In genomic region chr7:143086366-143086765, GRCm38 (mm10) we compare ENCODE assay signal across 9 mouse cellular contexts. TPM values are rescaled to one million over a fixed set of nuclear protein-coding genes. Genes with fewer than 3 reads are reported as not detected.
DNase-seq lines count a peak whose midpoint lies in the region; ATAC-seq and TF ChIP-seq lines count a peak whose summit lies in the region.
"Had no signal": no experiment of that assay in that cellular context is flagged by ENCODE, and none has a peak within 500 bp of the region (broad histone marks: within the 10 kb centered on the region; RNA-seq: fewer than 3 reads in every experiment).

No protein-coding gene starts in this region.

- peaks cover 41% of the 10 kb centered on the region for H3K27me3 ChIP-seq in liver, embryonic 12.5 days (replicated peaks)
- H3K27me3 ChIP-seq in hindbrain, embryonic 16.5 days (replicated peaks; ENCODE audit: control insufficient read depth, insufficient read depth, low read length), result no peaks in the 10 kb centered on the region
- H3K27me3 ChIP-seq in limb, embryonic 15.5 days, result no peaks in the 10 kb centered on the region
- no peaks in the 10 kb centered on the region for H3K27me3 ChIP-seq in neural tube, embryonic 14.5 days (ENCODE audit: control insufficient read depth, insufficient read depth, low read length)
- H3K27me3 ChIP-seq in thymus, adult 2 months (ENCODE audit: control insufficient read depth, insufficient read depth, low read length), result no peaks in the 10 kb centered on the region

- no peak for ATAC-seq in liver, embryonic 12.5 days
- 0 out of 2 replicates have a peak, but pooled peaks have one; percentile 30 for ATAC-seq in hindbrain, embryonic 16.5 days
- ATAC-seq in limb, embryonic 15.5 days (ENCODE audit: insufficient number of reproducible peaks, low FRiP score, low TSS enrichment, low read depth), result no peak
- ATAC-seq in neural tube, embryonic 14.5 days (ENCODE audit: low read depth), result no peak

- no peak overlapping the region for H3K4me2 ChIP-seq in liver, embryonic 12.5 days
- H3K4me2 ChIP-seq in hindbrain, embryonic 16.5 days (ENCODE audit: low read length), result no peak overlapping the region
- H3K4me2 ChIP-seq in limb, embryonic 15.5 days, result peak overlapping the region; percentile 54
- H3K4me2 ChIP-seq in neural tube, embryonic 14.5 days (ENCODE audit: low read depth, low read length), result 0 out of 2 replicates have a peak overlapping the region, but pooled peaks have one; percentile 6

- H3K9ac ChIP-seq in liver, embryonic 12.5 days, result no peak overlapping the region
- peak overlapping the region; percentile 11; the same call in 1 of the 2 replicates for H3K9ac ChIP-seq in hindbrain, embryonic 16.5 days (ENCODE audit: low read depth, low read length)
- H3K9ac ChIP-seq in limb, embryonic 15.5 days, result peak overlapping the region; percentile 42
- H3K9ac ChIP-seq in neural tube, embryonic 14.5 days (replicated peaks; ENCODE audit: low read depth, low read length), result no peak overlapping the region

- no peak for TF ChIP-seq POLR2A in bone marrow macrophage, adult 2 months (IDR thresholded peaks at IDR 0.05; ENCODE audit: borderline replicate concordance, low read depth, low read length)
- TF ChIP-seq POLR2A in thymus, adult 2 months (IDR thresholded peaks at IDR 0.05; ENCODE audit: control insufficient read depth, extremely low read depth, insufficient read depth, low read length, poor library complexity), result no peak

- no peaks in the 10 kb centered on the region for H3K9me3 ChIP-seq in liver, embryonic 12.5 days (replicated peaks)
- H3K9me3 ChIP-seq in hindbrain, embryonic 16.5 days (ENCODE audit: control insufficient read depth, low read length), result no peaks in the 10 kb centered on the region
- H3K9me3 ChIP-seq in limb, embryonic 15.5 days, result no peaks in the 10 kb centered on the region
- no peaks in the 10 kb centered on the region for H3K9me3 ChIP-seq in neural tube, embryonic 14.5 days (ENCODE audit: control insufficient read depth, low read length)

- WGBS in liver, embryonic 12.5 days (ENCODE audit: insufficient replicate concordance), result 40% methylated on average over 2 of the region's 2 CpGs
- 50% methylated on average over 2 of the region's 2 CpGs for WGBS in hindbrain, embryonic 16.5 days
- 31% methylated on average over 2 of the region's 2 CpGs for WGBS in limb, embryonic 15.5 days
- WGBS in neural tube, embryonic 14.5 days, result 52% methylated on average over 2 of the region's 2 CpGs
- WGBS in thymus, adult 2 months, result 53% methylated on average over 2 of the region's 2 CpGs

- TF ChIP-seq CTCF in bone marrow macrophage, adult 2 months (IDR thresholded peaks at IDR 0.05; ENCODE audit: low read depth, low read length), result peak; percentile 40
- no peak for TF ChIP-seq CTCF in thymus, adult 2 months (IDR thresholded peaks at IDR 0.05; ENCODE audit: borderline replicate concordance, control insufficient read depth, extremely low read depth, insufficient read depth, low read length, poor library complexity)

- no peak overlapping the region for H3K4me3 ChIP-seq in liver, embryonic 12.5 days
- H3K4me3 ChIP-seq in bone marrow macrophage, adult 2 months (ENCODE audit: insufficient read depth, low read length), result no peak overlapping the region
- no peak overlapping the region for H3K4me3 ChIP-seq in hindbrain, embryonic 16.5 days (ENCODE audit: low read length)
- H3K4me3 ChIP-seq in limb, embryonic 15.5 days, result peak overlapping the region; percentile 36
- H3K4me3 ChIP-seq in neural tube, embryonic 14.5 days (ENCODE audit: low read depth, low read length), result no peak overlapping the region
- no peak overlapping the region for H3K4me3 ChIP-seq in thymus, adult 2 months (ENCODE audit: control insufficient read depth, insufficient read depth, low read length)
- H3K4me3 ChIP-seq: myocyte had no signal

- no peaks in the 10 kb centered on the region for H3K36me3 ChIP-seq in liver, embryonic 12.5 days
- no peaks in the 10 kb centered on the region for H3K36me3 ChIP-seq in hindbrain, embryonic 16.5 days (ENCODE audit: control insufficient read depth, insufficient read depth, low read length)
- peaks cover 23% of the 10 kb centered on the region for H3K36me3 ChIP-seq in limb, embryonic 15.5 days
- no peaks in the 10 kb centered on the region for H3K36me3 ChIP-seq in neural tube, embryonic 14.5 days (ENCODE audit: control insufficient read depth, insufficient read depth, low read length)
- H3K36me3 ChIP-seq in thymus, adult 2 months (ENCODE audit: control insufficient read depth, insufficient read depth, low read length), result no peaks in the 10 kb centered on the region

- H3K4me1 ChIP-seq in liver, embryonic 12.5 days, result peaks cover 8% of the 10 kb centered on the region
- no peaks in the 10 kb centered on the region for H3K4me1 ChIP-seq in bone marrow macrophage, adult 2 months (ENCODE audit: control insufficient read depth, insufficient read depth, low read length)
- H3K4me1 ChIP-seq in hindbrain, embryonic 16.5 days (ENCODE audit: control insufficient read depth, insufficient read depth, low read depth, low read length), result no peaks in the 10 kb centered on the region
- H3K4me1 ChIP-seq in limb, embryonic 15.5 days, result peaks cover 31% of the 10 kb centered on the region
- H3K4me1 ChIP-seq in neural tube, embryonic 14.5 days (ENCODE audit: control insufficient read depth, insufficient read depth, low read length), result 0 out of 2 replicates have a peak, but pooled peaks cover 2% of the 10 kb centered on the region
- no peaks in the 10 kb centered on the region for H3K4me1 ChIP-seq in thymus, adult 2 months (replicated peaks; ENCODE audit: control insufficient read depth, insufficient read depth, low read length)

- H3K27ac ChIP-seq in liver, embryonic 12.5 days, result no peak overlapping the region; the same call in 1 of the 2 replicates
- H3K27ac ChIP-seq in bone marrow macrophage, adult 2 months (ENCODE audit: insufficient read depth, low read depth, low read length), result no peak overlapping the region
- no peak overlapping the region for H3K27ac ChIP-seq in hindbrain, embryonic 16.5 days (ENCODE audit: low read depth, low read length)
- H3K27ac ChIP-seq in limb, embryonic 15.5 days, result peak overlapping the region; percentile 95
- no peak overlapping the region for H3K27ac ChIP-seq in neural tube, embryonic 14.5 days (ENCODE audit: low read depth, low read length)
- no peak overlapping the region for H3K27ac ChIP-seq in thymus, adult 2 months (ENCODE audit: control insufficient read depth, insufficient read depth, low read length)

- peak; percentile 70 for DNase-seq in liver
- DNase-seq in gastrocnemius, adult 8-10 months (ENCODE audit: low spot score in 2 of 2), result peak; percentile 42 to 52
- peak; percentile 74 for DNase-seq in thymus, adult 2 months

RNA-seq across cellular contexts. Expression of gene Trpm5, which starts 8.1 kb away (rescaled TPM):
- polyA plus RNA-seq in liver, embryonic 12.5 days (2016; fragmentation: Nextera tagmentation; extraction: Ambion mirVana), result 1.3 and 1.6 TPM in 2 replicates
- not detected in 2 replicates for polyA plus RNA-seq in bone marrow macrophage, adult 2 months (2012; ENCODE audit: insufficient read depth, insufficient read length, missing spikeins)
- not detected for total RNA-seq in gastrocnemius, adult 8-10 months (2022)
- 2.1 and 3.2 TPM in 2 replicates for polyA plus RNA-seq in hindbrain, embryonic 16.5 days (2015; fragmentation: Nextera tagmentation; extraction: Ambion mirVana)
- polyA plus RNA-seq in limb, embryonic 15.5 days (2015; fragmentation: Nextera tagmentation; extraction: Ambion mirVana), result 22.1 and 22.8 TPM in 2 replicates
- 1.6 and 2.1 TPM in 2 replicates for polyA plus RNA-seq in neural tube, embryonic 14.5 days (2014; fragmentation: Nextera tagmentation; extraction: Ambion mirVana)
- 2.9 and 4.5 TPM in 2 replicates for polyA plus RNA-seq in thymus, adult 2 months (2012; rRNA removed)

RNA-seq across cellular contexts. Expression of gene Tssc4, which starts 17.3 kb away (rescaled TPM):
- polyA plus RNA-seq in liver, embryonic 12.5 days (2016; fragmentation: Nextera tagmentation; extraction: Ambion mirVana), result 50.2 and 50.5 TPM in 2 replicates
- 17.5 and 23.0 TPM in 2 replicates for polyA plus RNA-seq in bone marrow macrophage, adult 2 months (2012; ENCODE audit: insufficient read depth, insufficient read length, missing spikeins)
- total RNA-seq in gastrocnemius, adult 8-10 months (2022), result 1 to 10 TPM; 7.1 to 8.3 (median 7.6) TPM
- 97.4 and 98.7 TPM in 2 replicates for polyA plus RNA-seq in hindbrain, embryonic 16.5 days (2015; fragmentation: Nextera tagmentation; extraction: Ambion mirVana)
- 97.1 and 98.8 TPM in 2 replicates for polyA plus RNA-seq in limb, embryonic 15.5 days (2015; fragmentation: Nextera tagmentation; extraction: Ambion mirVana)
- 51.5 and 71.8 TPM in 2 replicates for polyA plus RNA-seq in neural tube, embryonic 14.5 days (2014; fragmentation: Nextera tagmentation; extraction: Ambion mirVana)
- polyA plus RNA-seq in thymus, adult 2 months (2012; rRNA removed), result 155 and 157 TPM in 2 replicates

RNA-seq across cellular contexts. Expression of gene Kcnq1, which starts 19.8 kb away (rescaled TPM):
- 0.21 and 0.61 TPM in 2 replicates for polyA plus RNA-seq in liver, embryonic 12.5 days (2016; fragmentation: Nextera tagmentation; extraction: Ambion mirVana)
- polyA plus RNA-seq in bone marrow macrophage, adult 2 months (2012; ENCODE audit: insufficient read depth, insufficient read length, missing spikeins), result not detected in 2 replicates
- under 1 TPM; 0.20 to 0.48 (median 0.34) TPM for total RNA-seq in gastrocnemius, adult 8-10 months (2022)
- 1.3 and 2.2 TPM in 2 replicates for polyA plus RNA-seq in hindbrain, embryonic 16.5 days (2015; fragmentation: Nextera tagmentation; extraction: Ambion mirVana)
- 1.1 and 2.1 TPM in 2 replicates for polyA plus RNA-seq in limb, embryonic 15.5 days (2015; fragmentation: Nextera tagmentation; extraction: Ambion mirVana)
- polyA plus RNA-seq in neural tube, embryonic 14.5 days (2014; fragmentation: Nextera tagmentation; extraction: Ambion mirVana), result 1.8 and 2.4 TPM in 2 replicates
- 2.3 and 4.6 TPM in 2 replicates for polyA plus RNA-seq in thymus, adult 2 months (2012; rRNA removed)

RNA-seq across cellular contexts. Expression of gene Cd81, which starts 33.8 kb away (rescaled TPM):
- 154 TPM in 2 replicates for polyA plus RNA-seq in liver, embryonic 12.5 days (2016; fragmentation: Nextera tagmentation; extraction: Ambion mirVana)
- 314 and 321 TPM in 2 replicates for polyA plus RNA-seq in bone marrow macrophage, adult 2 months (2012; ENCODE audit: insufficient read depth, insufficient read length, missing spikeins)
- 100 to 1,000 TPM in 1 of 4 experiments, 10 to 100 TPM in 3; 85.0 to 103 (median 88.3) TPM for total RNA-seq in gastrocnemius, adult 8-10 months (2022)
- 532 and 585 TPM in 2 replicates for polyA plus RNA-seq in hindbrain, embryonic 16.5 days (2015; fragmentation: Nextera tagmentation; extraction: Ambion mirVana)
- 692 and 762 TPM in 2 replicates for polyA plus RNA-seq in limb, embryonic 15.5 days (2015; fragmentation: Nextera tagmentation; extraction: Ambion mirVana)
- polyA plus RNA-seq in neural tube, embryonic 14.5 days (2014; fragmentation: Nextera tagmentation; extraction: Ambion mirVana), result 456 and 461 TPM in 2 replicates
- 249 and 255 TPM in 2 replicates for polyA plus RNA-seq in thymus, adult 2 months (2012; rRNA removed)

Comparison
In these comparisons a context has a peak if more than half of its experiments do, and no peak if none do; other contexts are left out.
1. H3K4me2 ChIP-seq: peak in limb, embryonic 15.5 days (single experiment) and neural tube, embryonic 14.5 days (single experiment); none in liver, embryonic 12.5 days (single experiment) and hindbrain, embryonic 16.5 days (single experiment).
2. H3K9ac ChIP-seq: peak in hindbrain, embryonic 16.5 days (single experiment) and limb, embryonic 15.5 days (single experiment); none in liver, embryonic 12.5 days (single experiment) and neural tube, embryonic 14.5 days (single experiment).
3. Peak in every context shown above with its lines, with median percentiles within 50 percentile points of each other: DNase-seq.